Mouse (Mus musculus) adrenal gland, postnatal 25 days (tissue): ENCODE data around the gene Cyp2d11. TPM values are rescaled to one million over a fixed set of nuclear protein-coding genes. Genes with fewer than 3 reads are reported as not detected.
A peak's percentile ranks its signal among the peaks of the same experiment; 100 is the strongest.
"Not testable (repeated sequence)": the region's sequence is repeated elsewhere in the genome, so short reads cannot be mapped to it uniquely, and the experiment has no call there.

Experiments
- DNase-seq: peaks from one replicate; pipeline ENCODE4 v3.0.0; 2021; ENCODE audit warnings: mixed read lengths
- long read RNA-seq: library from polyadenylated mRNA; stranded (forward); transcript quantifications from one replicate; pipeline ENCODE4 v2.0.0, GENCODE M21; 2021
- total RNA-seq: library from RNA; stranded (reverse); gene quantifications from 2 replicates; pipeline ENCODE4 v1.2.3, GENCODE M21; 2021

Gene Cyp2d11
- total RNA-seq, result 0.27 TPM in 1 of 2 replicates, not detected in the other
- long read RNA-seq, result 0 reads

DNA sequence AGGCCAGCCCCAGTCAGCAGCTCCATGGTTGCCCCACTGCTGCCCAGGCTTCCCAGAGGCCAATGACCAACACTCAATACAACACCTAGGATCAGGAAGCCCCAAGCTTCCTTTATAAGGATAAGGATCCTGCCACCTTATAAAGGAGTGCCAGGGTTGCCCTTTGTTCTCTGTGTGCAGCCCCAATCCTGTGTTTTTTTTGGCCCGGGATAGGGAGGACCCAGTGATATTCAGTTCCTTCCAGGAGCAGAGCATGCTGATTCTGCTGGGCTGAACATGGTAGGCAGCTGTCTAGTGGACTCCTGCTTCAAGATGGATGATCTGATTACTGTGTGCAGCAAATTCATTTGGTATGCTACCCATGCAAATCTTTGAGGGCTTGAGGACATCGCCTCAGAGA, at the start of gene Cyp2d11:
TSS of gene Cyp2d11 (minus strand) at position 101 of the 400 bp plus-strand sequence.
- not testable (repeated sequence) for DNase-seq

DNA sequence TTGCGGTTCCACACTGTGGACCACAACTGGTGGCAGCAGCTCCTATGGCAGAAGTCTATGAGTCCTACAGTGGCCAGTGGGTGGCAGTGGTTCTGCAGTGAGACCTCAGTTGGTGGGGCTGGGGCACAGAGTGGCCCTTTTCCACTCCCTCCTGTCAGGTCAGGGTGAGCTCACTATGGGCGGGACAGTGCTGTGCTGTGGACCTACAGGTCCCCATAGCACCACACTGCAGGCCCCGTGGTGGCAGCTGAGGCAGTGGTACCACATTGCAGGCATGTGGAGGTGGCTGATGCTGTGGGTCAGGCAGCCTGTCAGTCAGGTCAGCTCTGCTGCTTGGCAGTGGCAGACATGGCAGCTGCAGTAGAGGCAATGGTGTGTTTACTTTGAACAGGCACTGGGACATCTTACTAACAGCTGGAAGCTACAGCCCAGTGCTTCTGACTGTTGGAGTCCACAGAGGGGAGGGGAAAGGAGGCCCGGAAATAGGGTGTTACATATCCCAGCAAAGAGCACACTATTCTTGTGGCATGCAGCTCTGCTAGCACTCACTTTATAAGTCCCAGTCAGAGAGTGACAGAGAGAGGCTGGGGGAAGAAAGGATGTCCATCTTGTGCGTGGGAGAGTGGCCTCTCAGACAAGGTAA, 44.3 kb upstream of the Cyp2d11 start:
- no peak for DNase-seq

DNA sequence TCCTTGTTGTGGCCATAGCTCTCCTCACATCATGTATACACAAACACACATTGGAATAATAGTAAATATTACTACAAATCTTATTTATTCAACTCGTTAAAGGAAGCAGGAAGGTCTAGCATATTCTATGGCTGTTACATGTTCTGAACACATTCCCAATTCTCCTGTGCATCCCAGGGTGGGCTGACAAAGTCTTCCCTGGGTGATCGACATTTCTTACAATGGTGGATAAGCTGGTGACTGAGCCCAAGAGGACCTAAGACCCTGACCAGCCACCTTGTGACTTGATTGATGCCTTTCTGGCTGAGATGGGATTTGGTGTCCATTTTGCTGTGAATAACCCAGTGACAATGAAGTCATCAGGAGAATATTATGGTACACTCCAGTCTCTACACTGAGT, 41.8 kb upstream of the Cyp2d11 start:
- DNase-seq, result no peak

- DNase-seq, result no peak
Observed at GRCm38 (mm10) chr15:82435011-82435410, 41.2 kb upstream of the Cyp2d11 start.

- no peak for DNase-seq
Observed at GRCm38 (mm10) chr15:82434541-82434940, 40.7 kb upstream of the Cyp2d11 start.

GRCm38 (mm10) chr15:82433621-82434020, 39.8 kb upstream of the Cyp2d11 start:
- DNase-seq, result no peak

- no peak for DNase-seq
Observed at GRCm38 (mm10) chr15:82433137-82433536, 39.3 kb upstream of the Cyp2d11 start, which contains the start of gene Cyp2d9. Gene Cyp2d9 (plus strand): TSS chr15:82433437.

- no peak for DNase-seq
Observed at GRCm38 (mm10) chr15:82423471-82423870, 29.6 kb upstream of the Cyp2d11 start.

GRCm38 (mm10) chr15:82422935-82423334, 29.1 kb upstream of the Cyp2d11 start:
- DNase-seq, result no peak

- DNase-seq, result no peak
Observed at GRCm38 (mm10) chr15:82418616-82419015, 24.8 kb upstream of the Cyp2d11 start.

GRCm38 (mm10) chr15:82416797-82417789, 23.3 kb upstream of the Cyp2d11 start:
- DNase-seq, result peak; percentile 83

GRCm38 (mm10) chr15:82407536-82407935, 13.7 kb upstream of the Cyp2d11 start:
- no peak for DNase-seq

- no peak for DNase-seq
Observed at GRCm38 (mm10) chr15:82406981-82407380, 13.2 kb upstream of the Cyp2d11 start, which contains the start of gene Cyp2d10. Gene Cyp2d10 (minus strand): TSS chr15:82407195.

GRCm38 (mm10) chr15:82404163-82404562, 10.3 kb upstream of the Cyp2d11 start:
- DNase-seq, result no peak

- no peak for DNase-seq
Observed at GRCm38 (mm10) chr15:82403606-82404005, 9.8 kb upstream of the Cyp2d11 start.

DNA sequence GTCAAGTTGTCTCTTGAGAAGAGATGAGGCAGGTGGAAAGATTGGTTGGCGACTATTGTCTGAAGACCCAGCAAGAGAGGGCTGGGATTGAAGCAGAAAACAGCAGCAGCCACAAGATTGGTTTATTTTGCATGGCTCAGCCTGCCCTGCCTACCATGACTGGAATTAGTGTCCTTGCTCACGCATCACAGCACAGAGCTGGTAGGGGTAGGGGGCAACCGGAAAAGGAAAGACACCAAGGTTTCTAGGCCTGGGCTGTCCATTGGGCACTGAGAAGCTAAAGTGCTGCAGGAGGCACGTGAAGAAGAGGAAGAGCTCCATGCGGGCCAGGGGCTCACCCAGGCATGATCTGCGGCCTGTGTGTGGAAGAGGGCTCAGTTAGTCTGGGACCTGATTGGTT, 8.9 kb upstream of the Cyp2d11 start:
- no peak for DNase-seq

DNA sequence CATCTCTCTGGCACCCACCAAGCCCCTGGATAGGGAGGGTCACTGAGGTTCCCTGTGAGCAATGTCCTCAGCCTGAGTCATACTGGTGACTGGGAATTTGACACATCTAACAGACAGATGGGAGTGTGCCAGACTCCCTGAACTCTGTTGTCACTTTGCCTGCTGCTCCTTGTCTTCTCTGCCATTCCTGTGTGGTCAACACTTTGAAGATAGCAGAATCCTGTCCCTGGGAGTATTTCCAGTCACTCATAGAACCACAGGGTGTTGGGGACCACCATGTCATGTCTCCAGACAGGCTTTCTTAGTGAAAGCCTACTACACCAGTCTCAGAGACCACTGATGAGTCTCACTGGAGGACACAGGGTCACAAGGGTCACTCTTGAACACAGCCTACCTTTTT, 8.3 kb upstream of the Cyp2d11 start:
- DNase-seq, result no peak

GRCm38 (mm10) chr15:82401516-82401915, 7.7 kb upstream of the Cyp2d11 start:
- no peak for DNase-seq

DNA sequence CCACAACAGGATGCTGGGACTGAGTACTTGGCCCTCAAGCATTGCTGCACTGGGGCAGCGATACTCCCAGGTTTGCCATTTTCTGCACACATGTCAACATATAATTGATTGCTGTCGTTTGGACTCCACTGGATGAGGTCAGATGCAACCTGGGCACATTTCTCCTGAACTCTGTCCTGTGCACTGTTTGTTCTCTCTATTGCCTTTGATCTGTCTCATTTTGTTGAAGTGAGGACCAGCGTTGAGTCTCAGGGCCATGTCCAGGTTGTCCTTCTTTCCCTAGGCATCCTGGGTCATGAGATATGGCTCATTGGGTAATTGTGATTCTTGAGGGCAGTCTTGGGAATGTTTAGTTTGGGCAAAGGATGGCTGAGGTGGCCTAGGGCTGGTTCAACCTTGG, 2.1 kb upstream of the Cyp2d11 start:
- not testable (repeated sequence) for DNase-seq

DNA sequence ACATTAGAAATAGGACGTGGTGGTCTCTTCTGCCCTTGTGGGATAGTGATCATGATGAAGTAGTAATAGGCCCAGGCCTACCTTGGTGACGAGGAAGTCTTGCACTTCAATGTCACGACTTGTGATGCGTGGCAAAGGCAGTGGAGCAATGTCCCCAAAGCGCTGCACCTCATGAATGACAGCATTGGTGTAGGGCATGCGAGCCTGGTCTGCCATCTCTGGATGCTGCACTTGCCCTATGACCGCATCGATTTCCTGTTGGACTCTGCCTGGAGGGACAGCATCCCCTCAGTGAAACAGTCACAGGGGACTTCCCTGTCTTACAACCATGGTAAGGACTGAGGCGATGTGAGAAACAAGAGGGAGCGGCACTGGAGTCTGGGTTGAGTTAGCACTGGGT, 3.9 kb downstream of the Cyp2d11 start:
- not testable (repeated sequence) for DNase-seq

DNA sequence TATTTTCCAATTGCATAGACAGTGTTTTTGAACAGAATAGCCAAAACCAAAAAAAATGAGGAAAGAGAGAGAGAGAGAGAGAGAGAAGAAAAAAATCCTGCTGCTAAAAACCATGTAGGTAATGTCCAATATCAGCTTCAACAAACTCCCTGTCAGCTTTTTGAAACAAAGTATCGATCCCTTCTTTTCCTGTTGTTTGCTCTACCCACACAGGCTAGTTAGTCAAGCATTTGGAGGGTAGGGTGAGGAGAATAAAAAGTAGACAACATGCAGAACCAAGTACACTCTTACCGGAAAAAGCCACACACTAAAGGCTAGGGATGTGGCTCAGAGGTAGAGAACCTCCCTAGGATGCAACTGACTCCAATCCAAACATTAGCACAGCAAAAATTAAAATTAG, 8.1 kb downstream of the Cyp2d11 start:
- DNase-seq, result no peak

GRCm38 (mm10) chr15:82382441-82382840, 11.4 kb downstream of the Cyp2d11 start:
- DNase-seq, result no peak

GRCm38 (mm10) chr15:82380714-82381062, 13.1 kb downstream of the Cyp2d11 start:
- no peak for DNase-seq
